Mouse (Mus musculus) stomach, adult 2 months (tissue): ENCODE measurements around the gene Gpt2. TPM values are rescaled to one million over a fixed set of nuclear protein-coding genes. Genes with fewer than 3 reads are reported as not detected.

ENCODE experiments used
- polyA plus RNA-seq: library from polyadenylated mRNA; depleted of rRNA; stranded (reverse); fragments of >200 nt; gene quantifications from 2 replicates; pipeline ENCODE4 v1.2.3, GENCODE M21; 2012; rRNA removed

Gene Gpt2
- 39.5 and 94.7 TPM in 2 replicates for polyA plus RNA-seq

DNA sequence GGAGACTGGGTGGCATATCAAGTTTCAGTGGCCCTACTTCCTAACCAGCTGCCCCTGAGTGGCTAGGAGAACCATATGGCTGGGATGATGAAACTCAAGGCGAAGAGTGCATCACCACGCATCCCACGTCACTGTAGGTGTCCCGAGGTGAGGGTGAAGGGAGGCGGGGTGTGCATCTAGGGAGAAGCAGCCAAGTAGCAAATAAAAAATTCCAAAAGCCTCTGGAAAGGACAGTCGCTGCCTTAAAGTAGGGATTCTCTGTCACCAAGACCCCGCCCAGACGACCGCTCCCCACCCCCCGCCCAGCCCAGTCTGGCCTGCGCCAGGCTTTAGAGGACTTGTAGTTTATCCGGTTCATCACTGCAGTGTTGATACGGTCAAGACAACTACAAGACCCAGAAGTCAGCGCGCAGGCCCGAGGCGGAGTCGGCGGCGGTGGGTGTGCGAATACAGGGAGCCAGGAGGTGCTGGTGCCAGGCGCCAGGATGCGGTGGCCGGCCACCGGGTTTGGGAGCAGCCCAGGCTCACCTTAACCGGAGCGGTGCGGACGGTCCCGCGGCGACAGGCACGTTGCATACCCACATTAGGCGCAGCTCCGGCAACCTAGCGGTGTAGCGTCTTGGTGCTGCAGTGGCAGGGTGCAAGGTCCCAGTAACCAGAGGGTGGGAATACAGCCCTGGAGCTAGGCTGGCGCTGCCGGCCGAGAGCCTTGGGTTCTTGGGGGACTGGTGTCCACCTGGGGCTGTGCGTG, at the start of gene Gpt2:
Gpt2 (plus strand) TSS at position 452 of the 751 bp plus-strand sequence.

DNA sequence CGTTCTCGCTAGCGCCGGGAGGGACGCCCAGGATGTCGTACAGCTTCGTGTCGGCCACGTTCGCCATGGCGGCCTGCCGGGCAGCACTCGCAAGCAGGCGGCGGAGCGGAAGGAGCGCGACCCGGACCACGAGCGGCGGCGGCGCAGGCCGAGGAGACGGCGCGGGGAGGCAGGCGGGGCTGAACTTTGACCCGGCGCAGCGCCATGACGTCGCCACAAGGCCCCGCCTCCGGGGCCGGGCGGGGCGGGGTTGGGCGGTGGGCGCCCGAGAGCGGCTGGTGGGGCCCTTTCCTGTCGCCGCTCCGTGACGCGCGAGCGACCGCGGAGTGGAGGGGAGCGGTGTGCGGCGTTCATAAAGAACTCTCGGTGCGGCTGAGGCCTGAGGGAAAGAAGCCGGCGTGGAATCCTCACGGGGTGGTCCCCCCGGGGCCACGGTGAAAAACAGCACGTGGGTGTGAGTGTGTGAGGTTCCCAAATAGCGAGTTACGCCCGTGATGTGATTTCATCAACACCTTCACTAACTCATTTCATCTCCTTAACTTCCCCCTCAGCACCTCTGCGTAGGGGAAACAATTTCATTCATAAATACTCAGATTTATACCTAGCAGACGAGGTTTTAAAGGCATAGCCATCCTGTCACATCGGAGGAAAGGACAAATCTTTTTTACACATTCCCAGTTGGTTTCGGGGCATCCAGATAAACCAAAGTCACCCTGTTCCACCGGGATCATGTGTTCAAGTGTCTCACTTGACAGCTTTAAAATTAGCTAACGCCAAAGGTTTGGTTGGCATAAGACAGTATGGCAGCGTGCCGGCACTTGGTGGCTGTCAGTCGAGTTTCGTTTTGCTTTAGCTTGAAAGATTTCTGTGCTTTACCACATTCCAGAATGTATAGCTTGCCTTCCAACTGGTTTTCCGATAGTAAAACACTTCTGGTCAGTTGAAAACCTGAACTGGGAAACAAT, 63.1 kb downstream of the Gpt2 start, which contains the start of gene Dnaja2:
Dnaja2 (minus strand) TSS at position 164 of the 965 bp plus-strand sequence.

Other genes starting within 250 kb of the Gpt2 start
- 2.2 and 2.4 TPM in 2 replicates for gene Orc6, start 192.9 kb upstream of the Gpt2 start, polyA plus RNA-seq
- 1.6 and 2.3 TPM in 2 replicates for gene Vps35, start 192.8 kb upstream of the Gpt2 start, polyA plus RNA-seq
- gene Mylk3, start 106.2 kb upstream of the Gpt2 start, polyA plus RNA-seq: 0.10 and 0.37 TPM in 2 replicates
- 0.51 and 1.2 TPM in 2 replicates for gene 4921524J17Rik, start 59.7 kb upstream of the Gpt2 start, polyA plus RNA-seq
- 2.0 and 2.4 TPM in 2 replicates for gene Dnaja2, start 62.8 kb downstream of the Gpt2 start, polyA plus RNA-seq
- 0.08 and 0.17 TPM in 2 replicates for gene Neto2, start 208.3 kb downstream of the Gpt2 start, polyA plus RNA-seq